Mouse (Mus musculus) small intestine, adult 2 months (tissue): Measurements from ENCODE around the gene Hoxa3.

ENCODE experiments used
- CTCF ChIP-seq: fragments of 200-500 bp; IDR thresholded peaks from 2 replicates; pipeline ENCODE4 v1.5.1; 2012; ENCODE audit warnings: low read depth, mild to moderate bottlenecking, control low read depth, inconsistent platforms, low read length, moderate library complexity, mixed read lengths; ENCODE audit not compliant: insufficient replicate concordance, insufficient read length; ENCODE audit errors: extremely low read depth
- POLR2A ChIP-seq: fragments of 200-500 bp; IDR thresholded peaks from 2 replicates; pipeline ENCODE4 v1.6.1; 2012; ENCODE audit warnings: low read depth, mild to moderate bottlenecking, control low read depth, inconsistent platforms, low read length, moderate library complexity

DNA sequence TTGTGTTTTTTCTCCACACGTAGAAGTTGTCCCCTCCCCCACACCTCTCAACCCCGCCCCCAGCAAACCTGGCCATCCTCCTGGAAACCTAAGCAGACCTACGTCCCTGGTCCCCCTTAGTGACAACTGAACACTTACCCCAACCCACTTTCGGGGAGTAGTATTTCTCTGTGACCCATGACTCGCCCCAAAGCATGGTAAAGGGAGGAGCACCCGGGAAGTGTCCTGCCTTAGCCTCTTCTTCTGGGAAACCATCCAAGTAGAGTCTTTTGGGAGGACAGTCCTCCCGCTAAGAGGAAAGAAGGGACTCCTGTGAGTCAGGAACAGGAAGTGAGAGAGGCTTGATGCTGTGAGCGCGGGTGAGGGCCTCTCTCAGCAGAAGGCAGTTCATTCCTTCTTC, 53.2 kb downstream of the Hoxa3 start:
- TF ChIP-seq CTCF (no peak), POLR2A (no peak)
